Mouse (Mus musculus): Measurements from ENCODE around the gene Ift43. TPM values are rescaled to one million over a fixed set of nuclear protein-coding genes. Genes with fewer than 3 reads are reported as not detected.

Ift43 gene
- total RNA-seq, 2 experiments from 2014 or later: 21.5 to 23.9 TPM

DNA sequence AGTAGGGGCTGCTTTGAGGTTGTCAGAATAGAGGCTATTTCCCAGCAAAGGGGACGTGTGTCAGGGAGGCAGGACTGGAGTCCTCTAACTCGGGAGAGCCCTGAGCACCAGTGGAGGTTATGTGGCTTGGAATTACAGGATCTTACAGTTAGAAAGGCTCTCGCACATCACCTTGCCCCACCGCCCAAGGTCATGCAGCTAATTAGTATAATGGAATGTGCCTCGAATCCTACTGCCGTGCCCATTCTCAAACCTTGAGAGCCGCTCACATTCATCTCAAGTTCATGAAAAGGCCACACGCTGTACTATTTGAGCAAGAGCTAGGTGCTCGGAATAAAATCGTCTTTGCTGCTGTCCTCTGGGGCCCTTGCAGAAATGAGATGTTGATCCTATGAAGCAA lies 47.4 kb downstream of the Ift43 start:
- DNase-seq: no peak

DNA sequence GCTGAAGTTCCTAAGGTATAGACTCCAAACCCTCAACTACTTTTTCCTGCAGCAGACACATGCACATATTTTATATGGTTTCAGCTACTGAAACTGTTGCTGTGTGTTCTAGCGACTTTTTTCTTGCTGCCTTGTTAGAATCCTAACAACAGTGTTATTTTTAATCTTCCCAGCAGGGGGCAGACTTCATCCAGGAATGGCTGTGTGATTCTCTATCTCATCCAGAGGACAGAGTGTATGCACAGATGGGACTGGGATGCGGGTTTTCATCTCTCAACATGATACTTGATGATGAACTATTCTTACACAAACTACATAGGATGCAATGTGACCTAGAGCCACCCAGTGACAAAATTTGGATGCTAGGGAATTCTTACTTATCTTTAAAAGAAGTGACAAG lies 50.5 kb downstream of the Ift43 start:
- peak; percentile 59 to 83 for DNase-seq

DNA sequence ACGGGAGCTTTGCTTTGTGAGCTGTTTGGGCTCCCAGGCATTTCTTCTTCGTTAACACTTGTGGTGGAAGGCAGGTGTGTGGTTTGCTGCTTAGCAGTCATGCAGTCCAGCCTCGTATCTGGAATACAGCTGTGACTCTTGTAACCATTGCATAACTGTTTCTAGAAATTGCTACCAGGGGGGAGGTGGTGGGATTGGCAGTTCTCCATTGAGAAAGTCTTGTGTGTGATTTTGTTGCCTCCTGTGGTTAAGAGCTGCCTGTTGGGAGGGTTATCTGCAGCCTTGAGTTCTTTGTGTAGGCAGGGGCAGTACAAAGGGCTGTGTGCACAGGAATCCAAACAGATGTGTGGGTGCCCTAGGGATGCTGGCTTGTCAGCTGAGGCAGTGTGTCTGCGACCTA lies 53.4 kb downstream of the Ift43 start:
- DNase-seq: no peak

DNA sequence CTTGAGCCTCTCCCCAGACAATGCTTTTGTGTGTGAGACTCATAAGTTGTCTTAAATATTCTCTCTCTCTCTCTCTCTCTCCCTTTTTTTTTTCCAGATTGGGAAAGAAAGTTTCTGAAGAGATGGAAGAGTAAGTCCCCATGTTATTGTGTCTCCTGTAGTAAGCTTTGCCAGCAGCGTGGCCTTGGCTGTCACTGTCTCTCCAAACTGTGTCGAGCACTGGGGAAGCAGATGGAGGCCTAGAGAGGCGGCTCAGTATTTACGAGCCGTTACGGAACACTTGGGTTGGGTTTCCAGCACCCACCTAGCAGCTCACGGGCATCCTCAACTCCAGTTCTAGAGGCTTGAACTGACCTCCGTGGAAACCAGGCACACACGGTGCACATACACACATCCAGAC lies 56.4 kb downstream of the Ift43 start:
- DNase-seq: no peak

GRCm38 (mm10) chr12:86142389-86142788 lies 60.0 kb downstream of the Ift43 start:
- DNase-seq: no peak

DNA sequence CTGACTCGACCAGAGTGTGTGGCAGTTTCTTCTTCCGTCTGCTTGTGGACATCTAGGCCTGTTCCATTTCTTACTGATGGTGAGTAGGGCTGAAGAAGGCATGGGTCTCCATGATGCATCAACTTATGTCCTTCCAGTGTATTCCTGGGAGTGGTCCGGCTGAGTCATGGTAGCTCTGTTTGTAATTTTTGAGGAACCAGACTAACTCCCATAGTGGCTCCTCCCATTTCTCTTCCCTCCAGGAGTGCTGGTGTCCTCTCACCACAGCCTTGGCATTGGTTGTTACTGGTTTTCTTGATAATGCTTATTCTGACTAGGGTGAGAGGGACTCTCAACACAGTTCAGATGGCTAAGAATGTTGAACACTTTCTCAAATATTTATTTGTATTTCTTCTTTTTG lies 63.9 kb downstream of the Ift43 start:
- no peak for DNase-seq

- no peak for DNase-seq
Observed at GRCm38 (mm10) chr12:86148271-86148670, 65.9 kb downstream of the Ift43 start.

- DNase-seq: no peak
Observed at GRCm38 (mm10) chr12:86149087-86149486, 66.7 kb downstream of the Ift43 start.

DNA sequence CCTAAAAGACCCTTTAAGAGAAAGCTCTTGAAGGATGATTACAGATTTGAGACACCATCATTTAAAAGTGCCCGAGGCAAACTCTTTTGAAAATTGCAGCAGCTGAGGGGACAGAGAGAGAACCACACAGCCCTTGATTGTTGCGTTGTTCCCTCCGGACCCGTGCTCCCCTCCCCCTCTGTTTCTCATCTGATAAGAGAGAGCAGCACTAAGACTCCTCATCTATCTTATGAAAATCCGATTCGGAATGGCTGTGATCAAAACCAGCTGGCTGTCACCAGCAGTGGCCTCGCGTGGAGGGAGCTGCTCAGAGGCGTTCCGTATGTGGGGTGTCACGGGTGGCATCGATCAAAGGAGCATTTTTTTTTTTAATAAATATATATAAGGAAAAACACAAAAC lies 69.6 kb downstream of the Ift43 start:
- DNase-seq: no peak

DNA sequence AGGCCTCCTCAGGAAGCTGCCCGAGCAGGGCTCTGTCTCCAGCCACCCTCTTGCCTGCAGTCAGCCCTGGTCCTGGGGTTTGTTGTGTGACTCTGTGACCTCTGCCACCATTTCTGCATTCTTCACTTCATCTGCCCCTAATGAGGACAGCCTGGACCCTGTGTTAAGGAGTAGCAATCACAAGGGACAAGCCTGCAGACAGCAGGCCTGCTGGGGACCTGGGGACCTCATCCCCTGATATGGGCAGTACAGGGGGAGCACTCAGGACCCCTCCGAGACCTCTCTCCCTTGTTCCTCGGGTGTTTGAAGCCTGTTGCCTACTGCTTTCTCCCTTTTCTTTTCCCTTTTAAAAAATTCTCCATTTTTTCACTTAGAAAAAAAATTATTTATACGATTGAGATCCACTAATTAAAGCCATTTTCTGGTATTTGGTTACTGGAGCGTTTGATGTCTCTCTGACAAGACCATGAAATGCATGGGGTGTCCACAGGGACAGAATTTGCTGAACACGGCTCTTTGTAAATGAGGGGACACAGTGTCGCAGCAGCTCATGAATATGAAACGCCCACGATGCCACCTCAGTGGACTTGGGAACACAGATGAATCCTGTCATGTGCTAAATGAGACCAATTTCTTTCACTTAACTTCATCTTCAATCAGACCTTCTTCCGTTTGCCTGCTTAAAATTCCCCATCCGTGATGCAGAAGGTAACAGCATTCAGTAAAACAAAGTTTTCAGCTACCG lies 71.0 kb downstream of the Ift43 start:
- no peak for DNase-seq

- DNase-seq: no peak
Observed at GRCm38 (mm10) chr12:86155176-86155575, 72.8 kb downstream of the Ift43 start.

GRCm38 (mm10) chr12:86157166-86157565 lies 74.8 kb downstream of the Ift43 start:
- DNase-seq: no peak

- peak; percentile 55 to 59 for DNase-seq
Observed at GRCm38 (mm10) chr12:86157894-86158444, 75.6 kb downstream of the Ift43 start.

GRCm38 (mm10) chr12:86158689-86159483 lies 76.5 kb downstream of the Ift43 start:
- peak; percentile 75 to 84 for DNase-seq

- no peak for DNase-seq
Observed at GRCm38 (mm10) chr12:86161436-86161835, 79.1 kb downstream of the Ift43 start.

GRCm38 (mm10) chr12:86161942-86162341 lies 79.6 kb downstream of the Ift43 start:
- no peak for DNase-seq

DNA sequence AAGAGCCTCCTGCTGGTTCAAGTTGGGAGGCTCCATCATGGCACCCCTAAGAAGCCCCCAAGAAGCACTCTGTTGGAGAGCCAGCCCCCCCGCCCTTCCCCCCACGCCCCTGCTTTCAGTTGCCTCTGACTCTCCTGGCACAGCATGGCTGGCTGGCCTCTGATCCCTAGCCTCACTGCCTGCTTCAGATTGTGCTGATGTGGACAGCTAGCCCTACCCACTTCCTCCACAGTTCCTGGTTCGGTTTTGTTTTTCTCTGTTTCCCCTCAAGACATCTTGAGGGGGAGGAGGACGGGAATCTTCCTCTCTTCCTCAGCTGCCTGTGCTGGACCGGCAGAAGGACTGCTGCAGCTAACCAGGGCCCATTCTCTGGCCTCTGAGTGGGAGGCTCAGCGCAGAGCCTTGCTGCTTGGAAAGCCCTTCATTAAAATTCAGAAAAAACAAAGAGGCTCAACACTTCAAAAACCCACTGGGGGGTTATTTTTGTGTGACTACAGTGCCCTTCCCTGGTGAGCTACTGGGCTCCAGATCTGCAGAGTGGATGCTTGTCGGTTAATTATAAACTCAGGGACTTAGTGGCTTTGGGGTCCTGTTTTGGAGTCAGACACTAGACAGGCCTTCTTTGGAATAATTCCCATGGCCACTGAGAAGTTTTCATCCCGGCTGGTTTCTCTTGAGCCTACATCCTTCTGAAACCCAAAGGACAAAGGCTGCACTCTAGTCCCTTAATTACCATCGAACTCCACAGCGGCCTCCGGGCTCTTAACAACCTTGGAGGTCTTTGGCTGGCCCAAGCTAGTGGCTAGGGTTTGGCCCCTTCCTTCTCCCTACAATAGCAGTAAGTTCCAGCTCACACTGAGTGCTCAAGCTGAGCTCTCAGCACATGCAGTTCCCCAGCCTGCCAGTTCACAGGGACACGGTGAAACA lies 80.8 kb downstream of the Ift43 start:
- peak in 1 of 2 experiments; percentile 19 for DNase-seq

GRCm38 (mm10) chr12:86166244-86166643 lies 83.9 kb downstream of the Ift43 start:
- DNase-seq: no peak

- DNase-seq: peak; percentile 39 to 71
Observed at GRCm38 (mm10) chr12:86167075-86167474, 84.7 kb downstream of the Ift43 start.

DNA sequence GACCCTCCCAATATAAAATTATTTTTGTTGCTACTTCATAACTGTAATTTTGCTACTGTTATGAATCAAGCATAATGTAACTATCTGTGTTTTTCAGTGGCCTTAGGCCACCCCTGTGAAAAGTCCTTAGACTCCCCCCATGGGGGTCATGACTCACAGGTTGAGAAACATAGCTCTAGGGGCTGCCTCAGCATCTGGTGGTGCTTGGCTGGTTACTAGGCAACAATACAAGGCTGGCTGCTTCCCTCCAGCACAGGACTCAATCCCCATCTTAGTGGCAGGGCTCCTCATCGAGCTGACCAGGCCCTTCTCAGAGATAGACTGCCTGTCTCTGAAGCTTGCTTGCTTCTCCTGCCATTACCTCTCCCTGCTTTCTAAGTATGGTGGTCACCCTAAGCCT lies 86.4 kb downstream of the Ift43 start:
- DNase-seq: peak in 1 of 2 experiments; percentile 50

GRCm38 (mm10) chr12:86169195-86169594 lies 86.9 kb downstream of the Ift43 start:
- DNase-seq: no peak

DNA sequence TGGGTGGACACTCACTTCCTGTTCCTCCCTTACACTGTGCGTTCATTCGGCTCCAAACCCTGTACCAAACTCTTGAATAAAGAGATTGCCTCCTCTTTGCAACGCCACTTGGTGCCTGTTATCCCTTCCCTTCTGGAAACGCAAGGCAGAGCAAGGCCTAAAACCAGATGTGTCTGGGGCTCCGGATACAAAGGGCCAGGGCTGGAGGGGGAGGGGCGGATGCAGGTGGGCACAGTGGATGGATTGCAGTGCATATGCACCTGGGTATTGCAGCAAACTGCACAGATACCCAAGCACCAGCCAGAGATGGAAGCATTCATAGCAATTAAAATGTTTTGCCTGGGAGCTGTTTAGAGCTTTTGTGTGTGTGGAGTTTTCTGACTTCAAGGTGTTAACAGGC lies 91.0 kb downstream of the Ift43 start:
- no peak for DNase-seq

All from heart, adult 18-20 months (tissue).